Mouse (Mus musculus) testis, adult 2 months (tissue): ENCODE data around the gene Cox5a.

Source experiments
- CTCF ChIP-seq: fragments of 200-500 bp; IDR thresholded peaks from 2 replicates; pipeline ENCODE4 v1.5.1; 2012; ENCODE audit warnings: low read depth, mild to moderate bottlenecking, inconsistent platforms, low read length, moderate library complexity; ENCODE audit not compliant: control insufficient read depth, insufficient read depth, insufficient replicate concordance
- POLR2A ChIP-seq: fragments of 200-500 bp; IDR thresholded peaks from 2 replicates; pipeline ENCODE4 v1.6.1; 2012; ENCODE audit warnings: low read depth, mild to moderate bottlenecking, inconsistent platforms, low read length, moderate library complexity; ENCODE audit not compliant: control insufficient read depth

- TF ChIP-seq CTCF (no peak), POLR2A (no peak)
These were observed 4.0 kb upstream of the Cox5a start for GRCm38 (mm10) chr9:57517113-57517512.
